Mouse (Mus musculus) monocyte, adult 5-6 weeks (primary cell): ENCODE measurements around the gene Hdac9. TPM values are rescaled to one million over a fixed set of nuclear protein-coding genes. Genes with fewer than 3 reads are reported as not detected.
"Not testable (repeated sequence)": the region's sequence is repeated elsewhere in the genome, so short reads cannot be mapped to it uniquely, and the experiment has no call there.

Source experiments
- ATAC-seq: fragments of 153-309, 156-312 bp; replicated peaks from 2 replicates; pipeline ENCODE4 v1.8.0; 2017; ENCODE audit warnings: mild to moderate bottlenecking; ENCODE audit not compliant: low TSS enrichment, insufficient number of reproducible peaks, severe bottlenecking, poor library complexity, low FRiP score
- total RNA-seq: library from RNA; stranded (forward); fragments of 200-1000, 200-491, 200-594 nt; gene quantifications from 3 replicates; pipeline ENCODE4 v1.2.3, GENCODE M21; 2017

Gene Hdac9
- total RNA-seq, 1 experiment from 2014 or later, result 8.8 TPM

DNA sequence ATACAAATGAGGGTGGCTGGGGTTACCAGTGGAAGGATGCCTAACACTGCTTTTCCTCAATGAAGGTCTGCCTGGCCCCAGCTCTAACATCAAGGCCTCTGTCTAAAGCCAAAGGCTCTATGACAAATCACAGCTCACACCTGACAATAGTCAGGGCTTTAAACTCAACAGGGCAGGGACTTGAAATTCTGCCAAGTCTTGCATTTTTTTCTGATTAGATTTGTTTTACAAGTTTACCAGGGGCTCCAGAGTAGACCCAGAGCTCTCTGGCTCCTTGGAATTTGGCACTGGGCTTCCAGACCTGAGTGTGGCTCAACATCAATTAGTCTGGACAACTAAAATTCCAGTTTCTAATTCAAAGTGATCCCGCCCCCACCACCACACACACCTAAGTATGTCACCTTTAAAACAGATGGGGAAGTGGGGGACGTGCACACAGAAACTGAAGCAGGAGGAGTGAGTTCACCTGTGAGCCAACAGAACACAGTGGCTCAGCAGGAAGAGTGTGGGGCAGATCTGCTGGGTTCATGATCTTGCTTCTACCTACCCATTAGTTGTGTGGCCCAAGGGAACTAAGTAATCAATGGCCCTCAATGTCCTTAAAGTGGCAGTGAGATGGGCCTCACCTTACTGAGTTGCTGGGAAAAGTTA is 829.5 kb downstream of the Hdac9 start:
- no peak for ATAC-seq

DNA sequence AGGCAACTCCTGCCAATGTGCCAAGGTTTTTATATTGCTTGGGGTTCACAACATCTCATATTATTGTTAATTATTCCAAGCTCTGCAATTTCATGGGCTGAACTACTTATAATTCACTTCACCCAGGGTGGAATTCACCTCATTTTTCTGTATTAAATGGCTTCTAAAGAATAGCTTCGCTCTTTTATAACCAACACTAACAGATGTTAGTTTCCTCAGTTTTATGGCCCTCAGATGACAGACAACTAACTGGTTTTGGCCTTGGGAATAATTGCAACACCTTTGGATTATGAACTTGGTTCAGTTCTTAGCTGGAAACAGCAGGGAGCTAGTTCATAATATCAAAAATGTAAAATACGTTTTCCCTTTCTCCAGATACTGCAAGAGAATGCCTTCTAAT is 839.9 kb downstream of the Hdac9 start:
- no peak for ATAC-seq

DNA sequence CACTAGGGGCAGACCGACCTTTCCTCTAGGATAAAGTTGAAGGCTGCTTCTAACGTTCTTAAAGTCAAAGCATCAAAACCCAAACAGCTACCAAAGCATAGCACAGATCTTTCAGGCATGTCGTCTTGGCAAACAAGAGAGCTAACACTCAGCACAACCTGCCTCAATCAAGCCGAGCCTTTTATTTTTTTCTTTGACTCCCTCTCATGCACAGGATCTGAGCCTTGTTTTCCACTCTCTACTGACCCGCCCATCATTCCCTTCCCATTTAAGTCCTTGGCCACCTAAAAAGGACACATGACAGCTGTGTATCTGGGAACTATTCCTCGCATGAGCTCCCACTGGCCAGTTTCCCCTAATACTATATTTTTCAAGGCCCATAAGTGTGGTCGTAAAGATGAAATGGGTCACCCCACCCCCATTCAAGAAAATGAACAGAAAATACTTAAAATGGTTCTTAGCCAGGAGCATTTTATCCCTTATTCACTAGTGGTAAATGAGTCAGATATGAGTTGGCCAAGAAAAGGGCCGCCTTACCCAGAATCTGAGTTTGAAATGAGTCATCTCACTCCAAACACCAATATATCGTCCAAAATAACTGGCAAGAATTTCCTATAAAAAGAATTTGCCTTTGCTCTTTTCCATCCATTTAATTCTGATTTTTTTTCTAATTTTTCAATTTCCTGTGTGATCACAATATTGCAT is 840.9 kb downstream of the Hdac9 start:
- no peak for ATAC-seq

DNA sequence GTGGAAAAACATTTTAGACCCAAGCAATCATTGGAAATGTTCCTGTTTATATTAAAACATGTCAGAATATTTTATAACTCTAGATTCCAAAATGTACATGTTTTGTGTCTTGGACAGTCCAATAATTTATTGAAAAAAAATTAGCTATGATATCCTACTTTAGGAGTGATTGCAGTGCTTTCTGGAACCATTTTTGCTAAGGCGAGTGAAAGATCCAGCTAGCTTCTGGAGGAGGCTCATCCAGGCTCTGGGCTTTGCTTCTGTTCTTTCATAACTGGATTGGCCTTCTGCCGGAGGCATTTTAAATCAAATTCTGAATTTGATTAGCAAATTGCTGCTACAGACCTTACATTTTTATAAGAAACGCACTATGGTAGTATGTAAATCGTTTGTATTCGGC is 864.4 kb downstream of the Hdac9 start:
- ATAC-seq, result no peak

DNA sequence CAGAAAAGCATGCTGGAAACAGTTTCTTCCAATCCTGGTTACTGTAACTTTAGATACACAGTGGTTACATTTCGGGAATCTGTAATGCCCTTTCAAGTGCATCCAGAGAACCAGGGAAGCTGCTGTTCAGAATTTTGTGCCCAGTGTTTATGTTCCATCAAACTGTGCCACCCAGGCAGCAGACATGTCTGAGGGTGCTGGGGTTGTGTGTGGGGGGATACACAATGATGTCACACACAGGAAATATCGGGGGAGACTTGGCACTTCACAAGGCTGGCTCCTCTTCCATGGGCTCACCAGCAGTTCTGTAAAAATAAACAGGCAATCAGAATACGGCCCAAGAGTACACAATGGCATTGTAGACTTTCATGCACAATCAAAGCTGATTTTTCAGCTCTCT is 864.9 kb downstream of the Hdac9 start:
- no peak for ATAC-seq

DNA sequence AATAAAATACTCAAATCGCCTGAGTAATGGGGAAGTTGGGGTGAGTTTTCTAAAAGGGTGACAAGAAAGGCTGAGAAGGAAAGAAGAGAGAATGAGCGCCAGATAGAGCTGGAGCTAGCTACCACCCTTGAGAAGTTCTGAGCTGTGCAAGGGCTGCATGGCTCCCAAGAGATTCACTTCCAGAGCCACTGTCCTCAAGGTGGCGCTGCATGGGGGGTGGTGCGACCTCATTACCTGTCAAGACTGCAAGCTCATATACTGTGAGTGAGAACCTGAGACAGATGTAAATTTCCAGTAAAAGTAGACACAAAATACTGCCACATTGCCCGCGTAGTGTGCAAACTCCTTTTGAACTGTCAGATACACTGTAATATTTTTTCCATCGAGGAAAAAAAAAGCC is 865.8 kb downstream of the Hdac9 start:
- ATAC-seq, result no peak

DNA sequence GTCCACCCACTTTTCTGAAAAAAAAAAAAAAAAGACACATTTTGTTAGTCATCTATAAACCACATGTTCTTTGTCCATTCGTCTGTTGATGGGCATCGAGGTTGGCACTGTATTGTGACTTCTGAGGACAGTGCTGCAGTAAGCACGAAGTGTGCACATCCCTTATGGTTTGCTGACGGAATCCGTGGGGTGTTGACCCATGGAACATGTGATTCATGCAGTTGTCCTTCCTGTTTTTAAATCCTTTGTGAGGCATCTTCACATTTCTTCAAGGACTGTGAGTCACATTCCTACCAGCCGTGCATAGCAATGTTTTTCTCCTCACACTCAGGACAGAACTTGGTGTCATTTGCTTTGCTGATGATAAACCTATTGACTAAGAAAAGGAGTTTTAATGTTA is 875.9 kb downstream of the Hdac9 start:
- no peak for ATAC-seq

DNA sequence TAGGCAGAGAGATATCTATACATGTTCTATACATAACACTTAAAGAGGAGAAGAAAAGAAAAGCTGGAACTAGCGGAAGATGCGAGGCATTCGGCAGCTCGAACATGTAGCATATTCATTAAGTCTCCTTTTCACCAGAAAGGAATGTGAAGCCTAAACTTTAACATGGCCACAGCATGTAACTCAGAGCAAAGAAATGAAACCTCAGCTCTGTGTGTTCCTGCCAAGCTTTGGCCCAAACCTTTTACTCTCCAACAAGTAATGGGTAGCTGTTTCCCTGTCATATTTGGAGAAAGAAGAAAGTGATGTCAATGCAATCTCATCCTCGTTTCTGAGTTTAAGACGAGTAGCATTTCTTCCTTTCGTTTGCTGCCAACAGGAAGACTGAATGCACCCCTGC is 876.8 kb downstream of the Hdac9 start:
- ATAC-seq, result no peak

DNA sequence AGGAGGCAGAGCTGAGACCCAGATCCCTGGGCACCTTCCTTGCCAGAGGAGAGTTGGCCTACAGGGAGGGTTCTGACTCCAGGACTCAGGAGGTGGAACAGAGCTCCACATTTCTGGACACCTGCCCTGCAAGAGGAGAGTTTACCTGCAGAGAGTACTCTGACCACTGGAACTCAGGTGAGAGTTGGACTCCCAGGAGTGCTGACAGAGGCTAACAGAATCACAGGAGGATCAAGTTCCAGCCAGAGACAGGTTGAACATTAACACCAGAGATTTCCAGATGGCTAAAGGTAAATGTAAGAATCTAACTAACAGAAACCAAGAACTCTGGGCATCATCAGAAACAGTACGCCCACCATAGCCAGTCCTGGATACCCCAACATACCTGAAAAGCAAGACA is 907.1 kb downstream of the Hdac9 start:
- not testable (repeated sequence) for ATAC-seq

Other genes with a start within 250 kb of the Hdac9 start
- gene Prps1l1, start 67.7 kb upstream of the Hdac9 start, total RNA-seq, result not detected in 3 replicates
- 38.4 to 57.2 TPM (median 40.9 TPM) in 3 replicates for gene Snx13, start 130.1 kb upstream of the Hdac9 start, total RNA-seq